Mouse (Mus musculus) myocyte (in vitro differentiated cells): ENCODE results near the gene Shbg.

ENCODE experiments used
- MAX ChIP-seq: IDR thresholded peaks from one replicate; pipeline ENCODE4 v1.6.1; 2011; ENCODE audit warnings: low read depth, mild to moderate bottlenecking, control low read depth
- POLR2A ChIP-seq: IDR thresholded peaks from one replicate; pipeline ENCODE4 v1.6.1; 2011; ENCODE audit warnings: low read depth, mild to moderate bottlenecking, control low read depth, moderate library complexity; ENCODE audit not compliant: insufficient read length

DNA sequence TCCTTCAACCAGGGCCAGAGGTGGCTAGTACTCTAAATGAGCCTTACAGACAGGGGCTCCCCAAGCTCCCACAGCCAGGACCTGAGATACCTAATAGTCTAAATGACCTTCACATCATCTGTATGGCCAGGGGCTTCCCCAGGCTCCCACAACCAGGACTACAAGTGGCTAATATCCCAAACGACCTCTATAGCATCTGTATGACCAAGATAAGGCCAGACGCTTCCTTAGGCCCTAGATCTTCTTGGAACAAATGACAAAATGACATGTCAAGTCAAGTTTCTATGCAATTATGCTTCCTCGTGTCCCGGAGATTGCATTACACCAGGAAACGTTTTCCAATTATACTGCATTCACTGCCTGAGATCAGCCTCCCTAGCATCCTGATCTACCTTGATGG, 41.4 kb downstream of the Shbg start:
- TF ChIP-seq MAX (no peak), POLR2A (no peak)
